Mouse (Mus musculus) midbrain, postnatal 0 days (tissue): ENCODE measurements around the gene Shroom3. TPM values are rescaled to one million over a fixed set of nuclear protein-coding genes. Genes with fewer than 3 reads are reported as not detected.

Source experiments
- ATAC-seq: fragments of 200-750 bp; cut with Nextera tagmentation; 2 replicates; pipeline ENCODE4 v1.8.0; 2017; ENCODE audit warnings: moderate number of reproducible peaks, mild to moderate bottlenecking, moderate TSS enrichment, moderate library complexity; ENCODE audit not compliant: low FRiP score
- DNase-seq: peaks from one replicate; pipeline ENCODE4 v3.0.0-alpha.2; 2015; ENCODE audit warnings: low spot score
- H3K27ac ChIP-seq: fragments of 300-500 bp; sonication (generic); 2 replicates; pipeline ENCODE4 v1.5.1; 2014; ENCODE audit warnings: low read depth, mild to moderate bottlenecking, low read length, mixed read lengths
- H3K27me3 ChIP-seq: fragments of 300-500 bp; sonication (generic); 2 replicates; pipeline ENCODE4 v1.6.1; 2014; ENCODE audit warnings: low read length, control low read depth, mixed read lengths; ENCODE audit not compliant: insufficient read depth
- H3K36me3 ChIP-seq: fragments of 300-500 bp; sonication (generic); 2 replicates; pipeline ENCODE4 v1.6.1; 2014; ENCODE audit warnings: low read length, control low read depth, mixed read lengths; ENCODE audit not compliant: insufficient read depth
- H3K4me1 ChIP-seq: fragments of 300-500 bp; sonication (generic); 2 replicates; pipeline ENCODE4 v1.6.1; 2014; ENCODE audit warnings: mild to moderate bottlenecking, control low read depth, antibody characterized with exemption, low read length, mixed read lengths; ENCODE audit not compliant: insufficient read depth
- H3K4me2 ChIP-seq: fragments of 300-500 bp; sonication (generic); 2 replicates; pipeline ENCODE4 v1.6.1; 2014; ENCODE audit warnings: low read depth, mild to moderate bottlenecking, low read length, mixed read lengths; ENCODE audit not compliant: poor library complexity, severe bottlenecking
- H3K4me3 ChIP-seq: fragments of 300-500 bp; sonication (generic); 2 replicates; pipeline ENCODE4 v1.5.1; 2014; ENCODE audit warnings: low read depth, mild to moderate bottlenecking, low read length, moderate library complexity
- H3K9ac ChIP-seq: fragments of 300-500 bp; sonication (generic); replicated peaks from 2 replicates; pipeline ENCODE4 v1.6.1; 2014; ENCODE audit warnings: mild to moderate bottlenecking, low read length, moderate library complexity, mixed read lengths; ENCODE audit not compliant: poor library complexity, severe bottlenecking
- H3K9me3 ChIP-seq: fragments of 300-500 bp; sonication (generic); 2 replicates; pipeline ENCODE4 v1.6.1; 2016; ENCODE audit warnings: low read length, control low read depth
- CTCF ChIP-seq: IDR thresholded peaks from 2 replicates; pipeline ENCODE4 v1.5.1; 2016; ENCODE audit warnings: antibody characterized with exemption, mild to moderate bottlenecking
- WGBS: fragments of 180-500 bp; shearing (Covaris S2); extraction: QIAGEN DNeasy Blood & Tissue Kit; methylation state at CpG from one replicate; pipeline ENCODE4 v1.1.7; 2014; 5-methylcytosine and 5-hydroxymethylcytosine counted together
- polyA plus RNA-seq: library from polyadenylated mRNA; unstranded; fragments of >200 nt; fragmentation: Nextera tagmentation; extraction: Ambion mirVana; gene quantifications from 2 replicates; pipeline ENCODE4 v1.2.1, GENCODE M21; 2015
- total RNA-seq: library from RNA; depleted of rRNA; stranded (reverse); fragments of >200 nt; gene quantifications from 2 replicates; pipeline ENCODE4 v1.2.3, GENCODE M21; 2014

The Shroom3 gene
- total and polyA plus RNA-seq, 2 experiments from 2014 or later, result 1.2 to 8.1 TPM

GRCm38 (mm10) chr5:92774893-92775292, 91.7 kb downstream of the Shroom3 start:
- DNase-seq (no peak), ATAC-seq (no peak)
- H3K4me3 ChIP-seq, result no peak overlapping the region
- no peaks in the 10 kb centered on the region for H3K4me1 ChIP-seq
- no peaks in the 10 kb centered on the region for H3K9me3 ChIP-seq
- H3K27ac ChIP-seq, result no peak overlapping the region
- no peaks in the 10 kb centered on the region for H3K27me3 ChIP-seq
- H3K36me3 ChIP-seq, result no peaks in the 10 kb centered on the region
- no peak for TF ChIP-seq CTCF
- no peak overlapping the region for H3K4me2 ChIP-seq
- H3K9ac ChIP-seq, result no peak overlapping the region
- 92% methylated on average over 3 of the region's 3 CpGs for WGBS

- TF ChIP-seq CTCF, result no peak
- ATAC-seq (no peak), DNase-seq (no peak)
- H3K4me3 ChIP-seq, result no peak overlapping the region
- H3K27ac ChIP-seq, result no peak overlapping the region
- H3K4me2 ChIP-seq, result no peak overlapping the region
- no peaks in the 10 kb centered on the region for H3K36me3 ChIP-seq
- no peaks in the 10 kb centered on the region for H3K27me3 ChIP-seq
- no peaks in the 10 kb centered on the region for H3K9me3 ChIP-seq
- H3K9ac ChIP-seq, result no peak overlapping the region
- H3K4me1 ChIP-seq, result no peaks in the 10 kb centered on the region
- WGBS, result 69% methylated on average over 8 of the region's 8 CpGs
Measured at GRCm38 (mm10) chr5:92778395-92778794, 95.2 kb downstream of the Shroom3 start.

- no peak for ATAC-seq
- H3K4me1 ChIP-seq, result no peaks in the 10 kb centered on the region
- H3K9ac ChIP-seq, result no peak overlapping the region
- H3K4me3 ChIP-seq, result no peak overlapping the region
- no peak for DNase-seq
- no peak overlapping the region for H3K4me2 ChIP-seq
- H3K27me3 ChIP-seq, result no peaks in the 10 kb centered on the region
- TF ChIP-seq CTCF, result peak; percentile 35
- H3K9me3 ChIP-seq, result no peaks in the 10 kb centered on the region
- H3K27ac ChIP-seq, result no peak overlapping the region
- no peaks in the 10 kb centered on the region for H3K36me3 ChIP-seq
Measured at GRCm38 (mm10) chr5:92781082-92781481, 97.8 kb downstream of the Shroom3 start.

- ATAC-seq, result no peak
Measured at GRCm38 (mm10) chr5:92784037-92784860, 101.0 kb downstream of the Shroom3 start.

GRCm38 (mm10) chr5:92785870-92786436, 102.7 kb downstream of the Shroom3 start:
- Histone ChIP-seq H3K4me1 (no peaks in the 10 kb centered on the region), H3K27me3 (no peaks in the 10 kb centered on the region), H3K9ac (no peak overlapping the region), H3K27ac (no peak overlapping the region), H3K9me3 (no peaks in the 10 kb centered on the region), H3K4me2 (no peak overlapping the region), H3K36me3 (no peaks in the 10 kb centered on the region), H3K4me3 (no peak overlapping the region)
- ATAC-seq, result no peak
- DNase-seq, result no peak
- no peak for TF ChIP-seq CTCF
- WGBS, result 86% methylated on average over 11 of the region's 11 CpGs

More at GRCm38 (mm10) chr5:92784037-92784860, 101.0 kb downstream of the Shroom3 start:
- no peak overlapping the region for H3K27ac ChIP-seq
- no peak for DNase-seq
- no peaks in the 10 kb centered on the region for H3K36me3 ChIP-seq
- WGBS, result 33% methylated on average over 6 of the region's 6 CpGs
- no peak overlapping the region for H3K4me3 ChIP-seq
- H3K9me3 ChIP-seq, result no peaks in the 10 kb centered on the region
- no peak overlapping the region for H3K4me2 ChIP-seq
- H3K9ac ChIP-seq, result no peak overlapping the region
- H3K4me1 ChIP-seq, result no peaks in the 10 kb centered on the region
- H3K27me3 ChIP-seq, result no peaks in the 10 kb centered on the region
- no peak for TF ChIP-seq CTCF

- no peak for TF ChIP-seq CTCF
- DNase-seq (no peak), ATAC-seq (no peak)
- no peak overlapping the region for H3K4me3 ChIP-seq
- no peaks in the 10 kb centered on the region for H3K27me3 ChIP-seq
- whole genome bisulfite sequencing, result 70% methylated on average over 8 of the region's 8 CpGs
- H3K4me2 ChIP-seq, result no peak overlapping the region
- H3K9me3 ChIP-seq, result no peaks in the 10 kb centered on the region
- H3K36me3 ChIP-seq, result no peaks in the 10 kb centered on the region
- no peak overlapping the region for H3K27ac ChIP-seq
- H3K9ac ChIP-seq, result no peak overlapping the region
- no peaks in the 10 kb centered on the region for H3K4me1 ChIP-seq
Measured at GRCm38 (mm10) chr5:92788990-92789389, 105.8 kb downstream of the Shroom3 start.
